Mouse (Mus musculus) erythroblast, embryonic 14.5 days (primary cell): Measurements from ENCODE around the gene Eid1.

ENCODE experiments used
- GATA1 ChIP-seq: IDR thresholded peaks from 2 replicates; pipeline ENCODE4 v1.6.1; 2012; ENCODE audit warnings: low read length, inconsistent platforms, mixed read lengths
- TAL1 ChIP-seq: IDR thresholded peaks from 3 replicates; pipeline ENCODE4 v1.6.1; 2012; ENCODE audit warnings: low read length, inconsistent platforms, mixed read lengths

DNA sequence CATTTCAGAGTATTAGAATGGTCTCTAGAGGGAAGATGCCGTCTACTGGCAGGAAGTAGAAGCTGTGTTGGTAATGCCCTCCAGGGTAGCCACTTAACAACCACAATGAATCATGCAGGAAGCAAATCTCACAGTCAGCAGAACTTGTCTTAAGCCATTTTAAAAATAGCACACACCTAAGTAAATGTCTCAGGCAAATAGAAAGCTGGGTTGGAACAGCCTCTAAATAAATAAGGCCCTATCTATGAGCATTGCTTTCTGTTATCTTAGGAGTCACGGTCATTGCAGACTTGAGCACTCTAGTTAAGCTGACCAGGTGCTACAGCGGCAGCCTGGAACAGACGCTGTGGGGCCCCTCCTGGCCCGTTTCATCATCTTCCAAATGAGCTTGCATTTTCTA lies 5.7 kb upstream of the Eid1 start:
- TF ChIP-seq TAL1 (no peak), GATA1 (no peak)
